Mouse (Mus musculus) stomach, embryonic 15.5 days (tissue): ENCODE data around the gene Prkn. TPM values are rescaled to one million over a fixed set of nuclear protein-coding genes. Genes with fewer than 3 reads are reported as not detected.

Experiments
- ATAC-seq: fragments of 200-750 bp; cut with Nextera tagmentation; 2 replicates; pipeline ENCODE4 v1.8.0; 2017; ENCODE audit warnings: low read depth, moderate number of reproducible peaks, moderate TSS enrichment; ENCODE audit not compliant: insufficient read depth, low FRiP score
- H3K27ac ChIP-seq: fragments of 300-500 bp; sonication (generic); 2 replicates; pipeline ENCODE4 v1.5.1; 2015; ENCODE audit warnings: mild to moderate bottlenecking, inconsistent platforms
- H3K27me3 ChIP-seq: fragments of 300-500 bp; sonication (generic); replicated peaks from 2 replicates; pipeline ENCODE4 v1.6.1; 2015; ENCODE audit warnings: inconsistent platforms
- H3K36me3 ChIP-seq: fragments of 300-500 bp; sonication (generic); 2 replicates; pipeline ENCODE4 v1.6.1; 2015; ENCODE audit warnings: inconsistent platforms
- H3K4me1 ChIP-seq: fragments of 300-500 bp; sonication (generic); 2 replicates; pipeline ENCODE4 v1.6.1; 2015; ENCODE audit warnings: inconsistent platforms
- H3K4me2 ChIP-seq: fragments of 300-500 bp; sonication (generic); 2 replicates; pipeline ENCODE4 v1.6.1; 2015; ENCODE audit warnings: mild to moderate bottlenecking, inconsistent platforms
- H3K4me3 ChIP-seq: fragments of 300-500 bp; sonication (generic); replicated peaks from 2 replicates; pipeline ENCODE4 v1.5.1; 2015; ENCODE audit warnings: inconsistent platforms
- H3K9ac ChIP-seq: fragments of 300-500 bp; sonication (generic); 2 replicates; pipeline ENCODE4 v1.6.1; 2015; ENCODE audit warnings: inconsistent platforms
- H3K9me3 ChIP-seq: fragments of 300-500 bp; sonication (generic); 2 replicates; pipeline ENCODE4 v1.6.1; 2016; ENCODE audit warnings: inconsistent platforms
- WGBS: fragments of 180-500 bp; shearing (Covaris S2); methylation state at CpG from one replicate; pipeline ENCODE4 v1.1.7; 2015; 5-methylcytosine and 5-hydroxymethylcytosine counted together
- polyA plus RNA-seq: library from polyadenylated mRNA; unstranded; fragments of >200 nt; fragmentation: Nextera tagmentation; extraction: Ambion mirVana; gene quantifications from 2 replicates; pipeline ENCODE4 v1.2.1, GENCODE M21; 2015

Gene Prkn
- polyA plus RNA-seq, 1 experiment from 2014 or later: 2.0 TPM

DNA sequence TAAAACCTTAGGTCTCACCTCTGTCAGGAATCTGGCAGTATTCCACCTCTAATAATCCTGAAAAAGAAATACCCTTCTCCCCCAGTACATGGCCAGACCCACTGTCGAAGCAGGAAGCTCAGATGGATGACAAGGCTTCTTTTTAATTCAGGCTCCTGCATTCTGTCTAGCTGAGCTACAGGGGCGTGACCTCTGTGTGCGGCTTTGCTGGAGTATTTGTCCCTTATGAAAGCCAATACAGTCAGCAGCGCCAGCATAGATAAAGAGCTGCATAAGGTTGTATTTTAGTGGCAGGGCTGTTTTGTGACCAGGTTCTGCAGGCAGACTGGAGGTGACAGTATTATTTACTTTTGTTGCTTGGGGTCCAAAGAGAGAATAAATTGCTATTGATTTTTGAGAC lies 47.7 kb downstream of the Prkn start:
- Histone ChIP-seq H3K9me3 (no peaks in the 10 kb centered on the region), H3K27ac (no peak overlapping the region), H3K4me1 (no peaks in the 10 kb centered on the region), H3K9ac (no peak overlapping the region), H3K36me3 (no peaks in the 10 kb centered on the region), H3K4me3 (no peak overlapping the region), H3K27me3 (no peaks in the 10 kb centered on the region), H3K4me2 (no peak overlapping the region)
- no peak for ATAC-seq
- WGBS: 35% methylated on average over 4 of the region's 4 CpGs

DNA sequence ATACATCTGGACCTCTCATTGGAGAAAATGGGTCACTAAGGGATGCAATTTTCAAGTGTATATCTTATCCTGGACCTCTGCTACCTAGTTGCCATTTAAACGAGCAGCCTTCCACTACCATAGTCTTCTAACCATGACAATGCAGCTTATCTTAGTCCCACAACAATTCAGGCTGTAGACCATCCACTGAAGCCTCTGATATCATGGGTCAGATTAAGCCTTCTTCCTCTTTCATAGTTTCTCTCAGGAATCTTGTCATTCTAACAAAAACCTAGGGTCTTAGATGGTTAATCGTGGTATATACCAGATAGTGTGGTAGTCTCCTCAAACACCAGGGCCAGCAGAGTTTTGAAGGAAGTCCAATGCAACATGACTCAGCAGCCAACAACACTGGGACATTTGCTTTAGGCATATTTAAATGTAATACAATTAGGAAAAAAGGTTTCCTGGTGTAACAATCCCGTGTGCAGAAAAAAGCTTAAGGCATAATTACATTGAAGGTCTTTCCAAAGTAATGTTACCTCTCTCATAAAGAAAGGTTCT lies 61.6 kb downstream of the Prkn start:
- no peak overlapping the region for H3K27ac ChIP-seq
- no peaks in the 10 kb centered on the region for H3K9me3 ChIP-seq
- no peak overlapping the region for H3K9ac ChIP-seq
- no peak overlapping the region for H3K4me3 ChIP-seq
- WGBS: 81% methylated on average over 3 of the region's 3 CpGs
- no peaks in the 10 kb centered on the region for H3K4me1 ChIP-seq
- ATAC-seq: no peak
- H3K4me2 ChIP-seq: no peak overlapping the region
- H3K36me3 ChIP-seq: no peaks in the 10 kb centered on the region
- no peaks in the 10 kb centered on the region for H3K27me3 ChIP-seq

DNA sequence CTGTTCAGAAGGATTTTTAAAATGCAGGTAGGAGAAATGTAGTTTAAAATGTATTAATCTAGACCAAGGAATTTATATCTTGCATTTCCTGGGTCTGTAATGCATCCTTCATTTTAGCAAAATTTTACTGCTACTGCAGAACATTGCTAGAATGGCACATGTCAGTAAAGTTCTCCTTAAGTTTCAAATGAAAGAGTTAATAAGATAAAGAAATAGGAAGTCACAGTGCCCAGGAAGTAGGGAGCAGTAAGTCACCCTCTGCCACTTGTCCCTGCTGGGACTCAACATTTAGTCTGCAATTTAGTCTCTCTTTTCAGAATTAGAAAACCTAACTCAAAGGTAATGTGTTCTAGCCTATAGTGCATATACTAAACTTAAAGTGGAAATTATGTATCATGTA lies 96.5 kb downstream of the Prkn start:
- Histone ChIP-seq H3K4me3 (no peak overlapping the region), H3K36me3 (no peaks in the 10 kb centered on the region), H3K4me1 (peaks cover 3% of the 10 kb centered on the region; the same call in 1 of the 2 replicates), H3K4me2 (no peak overlapping the region), H3K27me3 (no peaks in the 10 kb centered on the region), H3K9me3 (no peaks in the 10 kb centered on the region), H3K27ac (no peak overlapping the region), H3K9ac (no peak overlapping the region)
- ATAC-seq: no peak

DNA sequence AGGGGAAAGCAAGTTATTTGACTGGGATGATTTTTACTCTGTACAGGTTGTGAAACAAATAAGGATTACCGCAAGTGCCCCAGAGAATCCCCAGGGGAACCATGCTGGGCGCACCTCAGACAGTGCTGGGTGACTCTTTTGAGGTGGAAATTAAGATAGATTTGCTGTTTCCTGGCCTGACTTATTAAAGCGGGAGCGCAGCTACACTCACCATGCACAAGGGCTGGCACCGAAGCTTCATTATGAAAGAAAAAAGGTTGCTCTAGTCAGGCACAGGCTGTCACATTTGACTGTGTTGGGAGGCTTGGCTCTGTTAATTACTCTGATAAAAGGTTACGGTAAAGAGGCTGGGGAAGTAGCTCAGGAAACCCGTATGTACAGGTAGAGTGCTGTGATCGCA lies 97.7 kb downstream of the Prkn start:
- H3K9me3 ChIP-seq: no peaks in the 10 kb centered on the region
- 61% methylated on average over 8 of the region's 8 CpGs for WGBS

DNA sequence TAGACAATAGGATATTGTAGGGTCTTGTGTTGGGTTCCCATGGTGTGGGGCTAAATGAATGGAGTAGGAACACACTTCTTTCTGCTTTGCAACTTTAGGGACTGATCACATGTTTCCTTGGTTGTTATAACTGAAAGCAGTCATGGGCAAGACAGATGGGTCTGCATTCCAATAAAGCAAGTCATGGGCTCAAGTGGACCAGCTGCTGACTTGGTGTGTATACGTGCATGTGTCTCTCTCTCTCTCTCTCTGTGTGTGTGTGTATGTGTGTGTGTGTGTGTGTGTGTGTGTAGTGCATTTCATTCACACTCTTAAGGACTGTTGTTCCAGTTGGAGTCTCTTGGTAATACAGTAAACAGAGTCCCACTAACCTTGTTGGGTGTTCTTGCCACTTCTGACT lies 98.6 kb downstream of the Prkn start:
- H3K27me3 ChIP-seq: no peaks in the 10 kb centered on the region
- ATAC-seq: no peak
- no peak overlapping the region for H3K4me3 ChIP-seq
- no peaks in the 10 kb centered on the region for H3K9me3 ChIP-seq
- no peak overlapping the region for H3K4me2 ChIP-seq
- WGBS: 60% methylated on average over 1 of the region's 1 CpGs
- peaks cover 3% of the 10 kb centered on the region; the same call in 1 of the 2 replicates for H3K4me1 ChIP-seq
- H3K27ac ChIP-seq: no peak overlapping the region
- H3K9ac ChIP-seq: no peak overlapping the region
- H3K36me3 ChIP-seq: no peaks in the 10 kb centered on the region

More for the DNA sequence above, 97.7 kb downstream of the Prkn start:
- no peaks in the 10 kb centered on the region for H3K27me3 ChIP-seq
- no peak for ATAC-seq
- H3K4me2 ChIP-seq: no peak overlapping the region
- no peak overlapping the region for H3K27ac ChIP-seq
- H3K4me1 ChIP-seq: peaks cover 3% of the 10 kb centered on the region; the same call in 1 of the 2 replicates
- no peak overlapping the region for H3K4me3 ChIP-seq
- no peaks in the 10 kb centered on the region for H3K36me3 ChIP-seq
- H3K9ac ChIP-seq: no peak overlapping the region

DNA sequence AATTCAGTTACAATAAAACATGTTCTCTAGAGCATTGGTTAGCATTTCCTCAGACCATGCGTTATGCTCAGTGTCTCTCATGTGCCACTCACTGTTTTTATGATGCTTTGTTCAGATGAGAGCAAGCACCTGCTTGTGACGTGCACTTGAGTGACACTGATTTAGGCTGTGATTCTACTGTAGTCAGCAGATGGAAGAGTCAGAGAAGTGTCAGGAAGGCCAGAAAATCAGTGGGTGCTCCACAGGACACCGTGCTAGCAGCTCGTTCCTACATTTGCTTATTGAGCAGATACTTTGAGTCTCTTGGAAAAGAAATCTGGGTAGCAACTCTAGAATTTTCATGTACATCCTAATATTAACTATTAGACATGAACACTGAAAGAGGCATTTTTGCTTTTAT lies 106.4 kb downstream of the Prkn start:
- no peak for ATAC-seq
- Histone ChIP-seq H3K9me3 (no peaks in the 10 kb centered on the region), H3K36me3 (no peaks in the 10 kb centered on the region), H3K4me1 (no peaks in the 10 kb centered on the region), H3K4me3 (no peak overlapping the region), H3K27me3 (no peaks in the 10 kb centered on the region), H3K27ac (no peak overlapping the region), H3K4me2 (no peak overlapping the region), H3K9ac (no peak overlapping the region)
- WGBS: 81% methylated on average over 4 of the region's 4 CpGs

DNA sequence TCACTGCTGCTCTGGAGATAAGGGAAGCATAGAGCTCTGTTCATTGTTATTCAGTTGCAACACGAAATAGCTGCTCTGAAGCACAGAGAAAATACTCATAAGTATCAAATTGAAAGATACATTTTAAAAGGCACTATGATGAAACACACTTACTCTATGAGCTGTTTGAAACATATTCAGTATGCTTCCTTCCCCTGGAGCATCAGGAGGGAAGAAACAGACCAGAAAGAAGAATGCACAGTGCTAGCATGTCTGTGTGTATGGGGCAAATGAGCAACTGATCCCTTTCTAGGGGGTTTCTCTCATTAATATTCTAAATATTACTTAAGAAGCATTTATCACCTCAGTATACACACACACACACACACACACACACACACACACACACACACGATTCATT lies 107.4 kb downstream of the Prkn start:
- H3K4me3 ChIP-seq: no peak overlapping the region
- whole genome bisulfite sequencing: 75% methylated on average over 2 of the region's 2 CpGs
- H3K27ac ChIP-seq: no peak overlapping the region
- ATAC-seq: no peak
- no peaks in the 10 kb centered on the region for H3K27me3 ChIP-seq
- no peaks in the 10 kb centered on the region for H3K9me3 ChIP-seq
- no peaks in the 10 kb centered on the region for H3K4me1 ChIP-seq
- no peak overlapping the region for H3K9ac ChIP-seq
- no peaks in the 10 kb centered on the region for H3K36me3 ChIP-seq
- no peak overlapping the region for H3K4me2 ChIP-seq

DNA sequence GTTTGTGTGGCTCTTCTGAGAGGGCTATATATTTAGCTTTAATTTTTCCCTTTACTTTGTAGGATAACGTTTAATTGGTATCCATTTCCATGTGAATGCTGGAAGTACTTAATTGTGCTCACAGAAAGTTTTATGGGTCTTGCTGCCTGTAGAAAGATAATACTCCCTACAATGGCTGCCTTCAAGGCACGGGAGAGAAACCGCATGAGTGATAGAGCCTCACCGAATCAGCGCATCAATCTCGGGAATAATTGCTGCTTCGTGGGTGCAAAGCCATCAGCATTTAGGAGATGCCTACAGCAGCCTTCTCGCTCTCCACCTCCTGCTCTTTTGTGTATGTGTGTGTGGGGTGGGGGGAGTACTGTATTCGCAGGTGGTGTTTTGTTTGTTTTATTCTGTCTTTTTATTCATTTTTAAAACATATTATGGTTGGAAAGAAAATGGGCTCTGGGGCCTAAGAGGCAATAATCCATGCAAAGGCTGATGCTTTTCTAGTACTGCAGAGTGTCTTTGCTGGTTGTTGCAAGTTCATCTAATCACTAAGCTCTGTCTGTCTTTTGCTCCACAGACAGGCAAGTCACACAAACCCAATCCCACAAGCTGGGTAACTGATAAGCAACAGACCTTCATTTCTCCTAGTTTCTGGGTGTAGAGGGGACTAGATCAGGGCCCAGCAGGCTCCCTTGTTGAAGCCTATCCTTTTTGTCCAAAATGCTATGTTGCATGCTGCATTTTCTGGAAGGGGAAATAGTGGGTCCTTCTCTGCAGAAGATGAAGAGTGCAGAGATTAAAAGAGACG lies 119.1 kb downstream of the Prkn start:
- H3K9ac ChIP-seq: no peak overlapping the region
- no peak overlapping the region for H3K4me3 ChIP-seq
- no peak for ATAC-seq
- WGBS: 65% methylated on average over 10 of the region's 10 CpGs
- no peaks in the 10 kb centered on the region for H3K4me1 ChIP-seq
- H3K4me2 ChIP-seq: no peak overlapping the region
- no peak overlapping the region for H3K27ac ChIP-seq
- H3K9me3 ChIP-seq: no peaks in the 10 kb centered on the region
- no peaks in the 10 kb centered on the region for H3K27me3 ChIP-seq
- no peaks in the 10 kb centered on the region for H3K36me3 ChIP-seq

DNA sequence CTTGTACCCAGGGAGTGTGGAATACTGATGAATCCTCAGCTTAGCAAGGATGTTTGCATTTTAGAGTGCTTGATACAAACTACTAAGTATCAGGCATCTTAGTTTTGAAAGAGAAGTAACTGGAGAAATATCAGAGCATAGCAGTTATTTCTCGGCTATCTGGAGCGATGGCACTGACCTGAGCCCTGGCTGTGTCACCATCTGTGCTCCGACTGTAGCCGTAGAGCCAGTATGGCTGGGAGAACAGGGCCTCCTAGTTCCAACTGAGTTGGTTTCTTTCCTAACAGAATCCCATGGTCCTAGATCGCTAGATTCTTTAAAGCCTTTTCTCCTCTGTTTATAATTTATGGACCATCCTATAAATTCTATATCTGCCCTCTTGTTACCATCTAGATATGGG lies 122.0 kb downstream of the Prkn start:
- H3K27me3 ChIP-seq: no peaks in the 10 kb centered on the region
- H3K9me3 ChIP-seq: no peaks in the 10 kb centered on the region
- no peak for ATAC-seq
- H3K4me3 ChIP-seq: no peak overlapping the region
- H3K36me3 ChIP-seq: no peaks in the 10 kb centered on the region
- no peak overlapping the region for H3K9ac ChIP-seq
- H3K4me1 ChIP-seq: no peaks in the 10 kb centered on the region
- H3K4me2 ChIP-seq: no peak overlapping the region
- no peak overlapping the region for H3K27ac ChIP-seq
- 85% methylated on average over 5 of the region's 5 CpGs for whole genome bisulfite sequencing

DNA sequence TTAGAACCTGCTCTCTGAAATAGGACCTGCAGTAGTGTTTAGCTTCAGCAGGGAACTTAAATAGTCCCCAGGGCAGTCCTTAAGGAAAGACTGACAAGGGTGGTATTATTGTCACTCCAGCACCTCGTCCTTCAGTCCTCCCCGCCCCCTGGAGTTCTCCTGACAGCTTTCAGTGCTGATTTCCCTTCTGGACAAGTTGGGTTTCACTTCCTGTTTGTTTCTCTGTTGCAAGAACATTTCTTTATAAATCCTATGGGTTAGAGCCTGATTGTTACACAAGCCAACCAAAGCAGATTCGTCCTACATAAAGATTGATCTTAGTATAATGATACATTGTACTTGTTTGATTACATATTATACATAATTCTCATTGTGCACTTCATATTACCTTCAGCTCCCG lies 142.0 kb downstream of the Prkn start:
- no peaks in the 10 kb centered on the region for H3K27me3 ChIP-seq
- H3K4me3 ChIP-seq: no peak overlapping the region
- H3K4me1 ChIP-seq: no peaks in the 10 kb centered on the region
- H3K4me2 ChIP-seq: no peak overlapping the region
- ATAC-seq: no peak
- no peak overlapping the region for H3K9ac ChIP-seq
- no peaks in the 10 kb centered on the region for H3K9me3 ChIP-seq
- H3K27ac ChIP-seq: no peak overlapping the region
- WGBS: 55% methylated on average over 4 of the region's 4 CpGs
- H3K36me3 ChIP-seq: no peaks in the 10 kb centered on the region

DNA sequence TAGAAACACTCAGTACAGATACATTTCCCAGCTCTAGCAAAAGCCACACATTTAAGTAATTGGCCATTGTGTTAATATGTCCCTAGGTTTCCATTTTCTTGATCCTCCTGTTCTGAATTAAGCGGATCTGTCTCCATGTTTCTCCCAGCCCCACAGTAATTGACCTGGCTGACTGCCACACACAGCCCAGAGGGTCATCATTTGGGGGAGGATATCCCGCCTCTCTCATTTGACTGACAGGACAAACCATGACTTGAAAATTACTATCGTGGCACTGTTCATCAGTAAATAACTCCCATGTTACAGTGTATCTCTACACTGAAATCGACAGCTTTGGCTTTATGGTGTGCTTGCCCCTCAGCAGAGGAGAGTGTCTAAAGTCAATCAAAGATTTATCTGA lies 146.9 kb downstream of the Prkn start:
- WGBS: 82% methylated on average over 4 of the region's 4 CpGs
- no peak overlapping the region for H3K4me2 ChIP-seq
- H3K36me3 ChIP-seq: no peaks in the 10 kb centered on the region
- H3K4me3 ChIP-seq: no peak overlapping the region
- no peaks in the 10 kb centered on the region for H3K4me1 ChIP-seq
- H3K27ac ChIP-seq: no peak overlapping the region
- no peak for ATAC-seq
- H3K9me3 ChIP-seq: no peaks in the 10 kb centered on the region
- no peak overlapping the region for H3K9ac ChIP-seq
- H3K27me3 ChIP-seq: no peaks in the 10 kb centered on the region

DNA sequence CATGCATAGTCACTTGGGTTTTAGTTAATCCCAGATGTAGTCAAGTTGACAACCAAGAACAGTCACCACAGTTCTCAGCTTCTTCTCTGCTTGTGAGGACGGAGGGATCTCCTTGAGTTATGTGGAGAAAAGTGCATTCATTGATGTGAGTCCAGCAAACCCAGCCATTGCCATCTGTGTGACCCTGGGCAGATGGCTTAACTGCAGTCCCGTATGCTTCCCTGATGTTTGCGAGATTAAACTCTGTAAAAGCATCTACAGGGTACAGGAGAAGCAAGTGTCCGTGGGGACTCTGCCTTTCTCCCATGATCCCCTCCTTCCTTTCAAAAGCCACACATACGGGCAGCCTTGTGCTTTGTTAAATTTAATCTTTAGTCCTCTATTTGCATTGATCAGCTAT lies 157.1 kb downstream of the Prkn start:
- Histone ChIP-seq H3K4me3 (no peak overlapping the region), H3K27me3 (no peaks in the 10 kb centered on the region), H3K4me1 (no peaks in the 10 kb centered on the region), H3K9ac (no peak overlapping the region), H3K4me2 (no peak overlapping the region), H3K36me3 (no peaks in the 10 kb centered on the region), H3K27ac (no peak overlapping the region), H3K9me3 (no peaks in the 10 kb centered on the region)
- 64% methylated on average over 5 of the region's 5 CpGs for WGBS
- no peak for ATAC-seq

DNA sequence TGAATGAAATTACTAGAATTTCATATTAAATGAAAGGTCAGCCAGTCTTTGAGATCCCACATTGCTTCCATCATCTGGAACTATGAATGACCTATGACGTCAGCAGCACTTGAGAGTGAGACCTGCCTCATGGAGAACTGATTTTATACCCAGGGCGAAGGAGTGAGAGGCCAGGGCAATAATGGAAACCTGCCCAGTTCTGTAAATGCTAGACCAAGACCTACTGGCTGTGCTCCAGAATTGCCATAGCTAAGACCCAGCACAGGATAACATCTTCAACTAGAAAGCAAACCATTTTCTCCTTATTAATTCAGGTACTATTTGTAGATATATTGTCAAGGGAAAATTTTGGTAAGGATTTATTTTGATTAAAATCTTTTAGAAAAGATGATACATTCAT lies 183.2 kb downstream of the Prkn start:
- no peak overlapping the region for H3K4me2 ChIP-seq
- 70% methylated on average over 2 of the region's 2 CpGs for WGBS
- no peaks in the 10 kb centered on the region for H3K27me3 ChIP-seq
- H3K27ac ChIP-seq: no peak overlapping the region
- no peaks in the 10 kb centered on the region for H3K36me3 ChIP-seq
- ATAC-seq: no peak
- H3K4me3 ChIP-seq: no peak overlapping the region
- H3K9ac ChIP-seq: no peak overlapping the region
- H3K4me1 ChIP-seq: no peaks in the 10 kb centered on the region
- H3K9me3 ChIP-seq: no peaks in the 10 kb centered on the region
